Mouse (Mus musculus) Patski (cell line): ENCODE measurements at regions not wholly inside any gene's neighbourhood (a gene's known extent, or its start where the extent isn't known, plus 50 kb on each side); places are given as distances from the start of the nearest gene placed in this dataset.

ENCODE experiments used
- ATAC-seq: fragments of 100-300 bp; one replicate; pipeline ENCODE4 v1.8.0; 2021
- CTCF ChIA-PET: fragments of 350-600 bp; sonication (Branson Sonifier 250); formaldehyde crosslinking; loops from one replicate; lab custom pipeline; 2022; ENCODE audit warnings: inconsistent platforms; lab: Charles Lee
- POLR2A ChIA-PET: fragments of 350-600 bp; sonication (Branson Sonifier 250); formaldehyde crosslinking; loops from one replicate; lab custom pipeline; 2022; ENCODE audit warnings: antibody characterized with exemption, inconsistent platforms; lab: Charles Lee
- DNase-seq: peaks from one replicate; pipeline ENCODE4 v3.0.0-alpha.2; 2011; ENCODE audit warnings: low read depth, low spot score
- H3K27me3 ChIP-seq: fragments of 371-371 bp; one replicate; pipeline ENCODE4 v1.5.1; 2021
- CTCF ChIP-seq: fragments of 100-300 bp; IDR thresholded peaks from one replicate; pipeline ENCODE4 v1.5.1; 2021
- in situ Hi-C: fragments of 300-500 bp; cut with MboI; formaldehyde crosslinking; loops from 3 replicates; pipeline ENCODE4 v1.11.1; 2018; ENCODE audit warnings: low pct_unique_long_range_greater_than_20kb, mixed read lengths

GRCm38 (mm10) chr4:142617676-142618075 lies 378.5 kb upstream of the Kazn start:
- H3K27me3 ChIP-seq = no peaks in the 10 kb centered on the region
- CTCF ChIA-PET = interaction anchor here (1.2 kb wide), 1 partner anchor 263 kb away, joined by 3 read pairs; no protein-coding TSS in a partner anchor
- ATAC-seq (no peak), DNase-seq (no peak)
- in situ Hi-C loops = no loop called here
- peak; percentile 16 for TF ChIP-seq CTCF
- POLR2A ChIA-PET = no interaction called here

- in situ Hi-C loops = no loop called here
- DNase-seq (no peak), ATAC-seq (no peak)
- H3K27me3 ChIP-seq = no peaks in the 10 kb centered on the region
- CTCF ChIA-PET = no interaction called here
- POLR2A ChIA-PET = no interaction called here
- TF ChIP-seq CTCF = no peak
Measured at GRCm38 (mm10) chr4:142616901-142617300, 377.7 kb upstream of the Kazn start.

- ChIA-PET CTCF (no interaction called here), POLR2A (no interaction called here)
- in situ Hi-C loops = no loop called here
- TF ChIP-seq CTCF = no peak
- no peaks in the 10 kb centered on the region for H3K27me3 ChIP-seq
- DNase-seq = no peak
- no peak for ATAC-seq
Measured at GRCm38 (mm10) chr4:142605098-142605497, 365.9 kb upstream of the Kazn start.

GRCm38 (mm10) chr4:142597214-142597613 lies 358.0 kb upstream of the Kazn start:
- CTCF ChIA-PET = no interaction called here
- POLR2A ChIA-PET = no interaction called here
- ATAC-seq (no peak), DNase-seq (no peak)
- no peak for TF ChIP-seq CTCF
- in situ Hi-C loops = no loop called here
- no peaks in the 10 kb centered on the region for H3K27me3 ChIP-seq

GRCm38 (mm10) chr4:142589084-142589741 lies 350.0 kb upstream of the Kazn start:
- no peak for TF ChIP-seq CTCF
- ChIA-PET POLR2A (no interaction called here), CTCF (no interaction called here)
- no peaks in the 10 kb centered on the region for H3K27me3 ChIP-seq
- DNase-seq = no peak
- no peak for ATAC-seq
- in situ Hi-C loops = no loop called here

- ChIA-PET CTCF (no interaction called here), POLR2A (no interaction called here)
- H3K27me3 ChIP-seq = no peaks in the 10 kb centered on the region
- in situ Hi-C loops = no loop called here
- DNase-seq = no peak
- TF ChIP-seq CTCF = no peak
- no peak for ATAC-seq
Measured at GRCm38 (mm10) chr4:142588418-142589083, 349.4 kb upstream of the Kazn start.

- CTCF ChIA-PET = no interaction called here
- no peaks in the 10 kb centered on the region for H3K27me3 ChIP-seq
- in situ Hi-C loops = no loop called here
- POLR2A ChIA-PET = no interaction called here
- DNase-seq (no peak), ATAC-seq (no peak)
- no peak for TF ChIP-seq CTCF
Measured at GRCm38 (mm10) chr4:142587345-142588035, 348.3 kb upstream of the Kazn start.

- DNase-seq (no peak), ATAC-seq (no peak)
- CTCF ChIA-PET = no interaction called here
- in situ Hi-C loops = no loop called here
- POLR2A ChIA-PET = no interaction called here
- no peaks in the 10 kb centered on the region for H3K27me3 ChIP-seq
- no peak for TF ChIP-seq CTCF
Measured at GRCm38 (mm10) chr4:142578536-142578935, 339.3 kb upstream of the Kazn start.

- no peak for DNase-seq
- TF ChIP-seq CTCF = no peak
- H3K27me3 ChIP-seq = no peaks in the 10 kb centered on the region
- no peak for ATAC-seq
- in situ Hi-C loops = no loop called here
- ChIA-PET POLR2A (no interaction called here), CTCF (no interaction called here)
Measured at GRCm38 (mm10) chr4:142577519-142577918, 338.3 kb upstream of the Kazn start.

GRCm38 (mm10) chr4:142574528-142574927 lies 335.3 kb upstream of the Kazn start:
- ATAC-seq (no peak), DNase-seq (no peak)
- peaks cover 5% of the 10 kb centered on the region for H3K27me3 ChIP-seq
- in situ Hi-C loops = no loop called here
- CTCF ChIA-PET = no interaction called here
- POLR2A ChIA-PET = no interaction called here
- TF ChIP-seq CTCF = no peak

- TF ChIP-seq CTCF = no peak
- CTCF ChIA-PET = no interaction called here
- in situ Hi-C loops = no loop called here
- peaks cover 5% of the 10 kb centered on the region for H3K27me3 ChIP-seq
- POLR2A ChIA-PET = no interaction called here
- DNase-seq (no peak), ATAC-seq (no peak)
Measured at GRCm38 (mm10) chr4:142570712-142571111, 331.5 kb upstream of the Kazn start.
